Mouse (Mus musculus): ENCODE data around the gene Phxr2.
A peak's percentile ranks its signal among the peaks of the same experiment; 100 is the strongest.

DNA sequence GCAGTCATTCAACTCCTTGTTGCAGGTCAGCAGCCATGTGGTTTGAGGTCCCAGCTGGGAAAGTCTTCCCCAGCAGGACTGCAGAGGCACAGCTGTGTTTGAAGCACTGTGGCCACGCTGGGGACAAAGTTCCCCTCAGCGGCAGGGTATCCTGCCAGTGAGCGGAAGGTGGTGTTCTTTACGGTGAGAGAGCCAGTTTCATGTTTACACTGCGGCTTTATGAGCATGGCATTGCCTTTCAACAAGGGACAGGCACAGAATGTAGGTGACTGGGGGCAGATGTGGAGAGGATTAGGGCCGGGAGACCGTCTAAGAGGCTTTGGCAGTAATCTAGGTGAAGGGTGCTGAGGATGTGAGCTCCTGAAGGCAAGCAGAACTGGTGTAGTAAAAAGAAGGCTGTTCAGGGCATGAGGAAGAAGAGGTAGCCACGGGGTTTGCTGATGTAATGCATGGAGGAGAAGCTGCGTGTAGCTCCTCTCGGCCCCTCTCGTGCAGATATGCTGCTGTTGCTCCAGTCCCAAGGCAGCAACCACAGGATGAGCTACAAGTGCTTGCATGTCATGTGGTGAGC lies 1.7 kb upstream of the Phxr2 start:
- TF ChIP-seq CTCF (conservative IDR thresholded peaks at IDR 0.05 in 1 of 2, IDR thresholded peaks at IDR 0.05 in 1 of 2; ENCODE audit: low read depth in 2 of 2, low read length in 2 of 2) (no peak), EP300 (IDR thresholded peaks at IDR 0.05; ENCODE audit: low read length) (no peak), ETS1 (conservative IDR thresholded peaks at IDR 0.05; ENCODE audit: low read depth, low read length) (peak; percentile 64), MAX (IDR thresholded peaks at IDR 0.05; ENCODE audit: low read length) (peak; percentile 31; the same call in 1 of the 2 replicates)

Measured in CH12.LX (cell line).